8 mouse cellular contexts compared by ENCODE assay signal in the genomic region with DNA sequence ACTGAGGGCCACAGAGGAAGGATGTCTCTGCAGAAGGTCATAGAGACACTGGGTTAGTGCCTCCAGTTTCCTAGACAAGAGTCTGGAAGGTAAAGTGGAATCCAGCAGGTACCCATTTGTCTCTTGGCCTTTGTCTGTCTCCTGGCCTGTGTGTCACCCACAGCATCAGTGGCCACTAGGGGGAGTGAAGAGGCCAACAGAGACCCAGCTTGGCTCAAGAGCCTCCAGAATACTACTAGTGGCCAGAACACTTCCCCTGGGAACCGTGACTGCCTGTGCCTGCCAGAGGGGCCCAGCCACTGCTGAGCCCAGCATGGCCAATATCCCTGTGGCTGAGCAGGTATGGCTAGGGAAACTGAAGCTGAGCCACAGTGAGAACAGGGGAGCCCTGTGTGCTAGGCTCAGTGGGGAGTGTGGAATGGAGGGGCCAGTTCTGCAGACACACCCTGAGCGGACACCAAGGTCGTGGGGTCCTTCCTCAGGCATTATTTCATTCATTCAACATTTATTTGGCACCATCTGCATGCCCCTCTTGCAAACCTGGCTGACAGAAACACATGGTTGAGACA. TPM values are rescaled to one million over a fixed set of nuclear protein-coding genes. Genes with fewer than 3 reads are reported as not detected.
DNase-seq lines count a peak whose midpoint lies in the region; ATAC-seq and TF ChIP-seq lines count a peak whose summit lies in the region.

No protein-coding gene starts in this region.

- TF ChIP-seq POLR2A in liver, adult 2 months (IDR thresholded peaks at IDR 0.05; ENCODE audit: extremely low read depth, insufficient read depth, low read length), result no peak

- H3K27me3 ChIP-seq in embryonic facial prominence, embryonic 13.5 days, result peaks cover 3% of the 10 kb centered on the region; the same call in 1 of the 2 replicates
- H3K27me3 ChIP-seq in heart, embryonic 11.5 days (ENCODE audit: control insufficient read depth, insufficient read depth, low read length), result no peaks in the 10 kb centered on the region; the same call in 1 of the 2 replicates
- no peaks in the 10 kb centered on the region for H3K27me3 ChIP-seq in kidney, embryonic 14.5 days (ENCODE audit: control insufficient read depth, insufficient read depth, low read length)
- no peaks in the 10 kb centered on the region for H3K27me3 ChIP-seq in liver, adult 2 months (ENCODE audit: control insufficient read depth, insufficient read depth, low read length)

- no peak for ATAC-seq in embryonic facial prominence, embryonic 13.5 days (ENCODE audit: insufficient number of reproducible peaks, insufficient read depth, low FRiP score, low TSS enrichment, low read depth)
- ATAC-seq in heart, embryonic 11.5 days (replicated peaks; ENCODE audit: insufficient number of reproducible peaks, low FRiP score, low TSS enrichment), result 0 out of 2 replicates have a peak, but pooled peaks have one; percentile 53
- peak; percentile 84 for ATAC-seq in kidney, embryonic 14.5 days (ENCODE audit: low FRiP score, low TSS enrichment)

- no peak overlapping the region for H3K4me2 ChIP-seq in embryonic facial prominence, embryonic 13.5 days
- H3K4me2 ChIP-seq in heart, embryonic 11.5 days, result no peak overlapping the region
- H3K4me2 ChIP-seq in kidney, embryonic 14.5 days (replicated peaks; ENCODE audit: low read depth, low read length), result no peak overlapping the region

- 0 out of 2 replicates have a peak overlapping the region, but pooled peaks have one; percentile 40 for H3K9ac ChIP-seq in embryonic facial prominence, embryonic 13.5 days
- H3K9ac ChIP-seq in heart, embryonic 11.5 days (ENCODE audit: low read depth, low read length), result no peak overlapping the region
- H3K9ac ChIP-seq in kidney, embryonic 14.5 days (ENCODE audit: low read depth, low read length), result no peak overlapping the region
- no peak overlapping the region for H3K9ac ChIP-seq in liver, adult 2 months (ENCODE audit: low read depth, low read length)

- H3K4me1 ChIP-seq in embryonic facial prominence, embryonic 13.5 days, result 0 out of 2 replicates have a peak, but pooled peaks cover 4% of the 10 kb centered on the region
- no peaks in the 10 kb centered on the region for H3K4me1 ChIP-seq in heart, embryonic 11.5 days (ENCODE audit: control insufficient read depth, insufficient read depth, low read length)
- H3K4me1 ChIP-seq in kidney, embryonic 14.5 days (ENCODE audit: control insufficient read depth, insufficient read depth, low read length), result peaks cover 8% of the 10 kb centered on the region; the same call in 1 of the 2 replicates
- H3K4me1 ChIP-seq in liver, adult 2 months (ENCODE audit: control insufficient read depth, insufficient read depth, low read length), result no peaks in the 10 kb centered on the region

- WGBS in embryonic facial prominence, embryonic 13.5 days, result 48% methylated on average over 3 of the region's 3 CpGs
- 63% methylated on average over 3 of the region's 3 CpGs for WGBS in heart, embryonic 11.5 days (ENCODE audit: insufficient replicate concordance)
- 45% methylated on average over 3 of the region's 3 CpGs for WGBS in kidney, embryonic 14.5 days
- 46% methylated on average over 3 of the region's 3 CpGs for WGBS in liver, adult 2 months

- no peak overlapping the region for H3K4me3 ChIP-seq in embryonic facial prominence, embryonic 13.5 days
- no peak overlapping the region for H3K4me3 ChIP-seq in heart, embryonic 11.5 days (ENCODE audit: low read depth, low read length)
- H3K4me3 ChIP-seq in kidney, embryonic 14.5 days (ENCODE audit: low read length), result no peak overlapping the region
- H3K4me3 ChIP-seq in liver, adult 2 months (ENCODE audit: insufficient read depth, low read depth, low read length), result no peak overlapping the region

- H3K79me2 ChIP-seq in liver, adult 2 months (ENCODE audit: control insufficient read depth, insufficient read depth, low read length), result no peaks in the 10 kb centered on the region

- no peak overlapping the region for H3K27ac ChIP-seq in embryonic facial prominence, embryonic 13.5 days
- H3K27ac ChIP-seq in heart, embryonic 11.5 days (ENCODE audit: low read depth, low read length), result no peak overlapping the region
- H3K27ac ChIP-seq in kidney, embryonic 14.5 days (ENCODE audit: low read depth, low read length), result no peak overlapping the region
- no peak overlapping the region for H3K27ac ChIP-seq in liver, adult 2 months (replicated peaks; ENCODE audit: insufficient read depth, low read depth, low read length)

- peak; percentile 95 for TF ChIP-seq CTCF in liver, adult 2 months (IDR thresholded peaks at IDR 0.05; ENCODE audit: low read depth, low read length)

- no peaks in the 10 kb centered on the region for H3K36me3 ChIP-seq in embryonic facial prominence, embryonic 13.5 days
- no peaks in the 10 kb centered on the region for H3K36me3 ChIP-seq in heart, embryonic 11.5 days (ENCODE audit: control insufficient read depth, insufficient read depth, low read length)
- H3K36me3 ChIP-seq in kidney, embryonic 14.5 days (ENCODE audit: control insufficient read depth, insufficient read depth, low read length), result no peaks in the 10 kb centered on the region
- no peaks in the 10 kb centered on the region for H3K36me3 ChIP-seq in liver, adult 2 months (ENCODE audit: control insufficient read depth, insufficient read depth, low read length)

- peak; percentile 85 to 86 for DNase-seq in B cell, adult 2 months
- DNase-seq in adrenal gland, postnatal 25 days, result peak; percentile 73
- DNase-seq in liver, adult 2 months (ENCODE audit: extremely low read depth, low read depth, low spot score), result peak; percentile 68
- DNase-seq in naive thymus-derived CD4-positive, alpha-beta T cell, adult 2 months (ENCODE audit: low read depth), result peak; percentile 90
- DNase-seq in spleen, postnatal 4 days (ENCODE audit: low spot score in 2 of 2), result peak; percentile 79 to 89

- H3K9me3 ChIP-seq in embryonic facial prominence, embryonic 13.5 days, result no peaks in the 10 kb centered on the region
- no peaks in the 10 kb centered on the region for H3K9me3 ChIP-seq in heart, embryonic 11.5 days (replicated peaks; ENCODE audit: control insufficient read depth, low read length)
- H3K9me3 ChIP-seq in kidney, embryonic 14.5 days (ENCODE audit: control insufficient read depth, low read length), result no peaks in the 10 kb centered on the region

RNA-seq across cellular contexts. Expression of a gene that starts 20.2 kb away (rescaled TPM):
- total RNA-seq in adrenal gland, postnatal 25 days (2021), result 2.7 and 5.2 TPM in 2 replicates
- 26.8 and 38.8 TPM in 2 replicates for polyA plus RNA-seq in embryonic facial prominence, embryonic 13.5 days (2015; fragmentation: Nextera tagmentation; extraction: Ambion mirVana)
- 13.9 and 14.8 TPM in 2 replicates for polyA plus RNA-seq in heart, embryonic 11.5 days (2014; fragmentation: Nextera tagmentation; extraction: Ambion mirVana)
- polyA plus RNA-seq in kidney, embryonic 14.5 days (2014; fragmentation: Nextera tagmentation; extraction: Ambion mirVana), result 15.4 and 17.3 TPM in 2 replicates
- total RNA-seq in liver, adult 2 months (2014; rRNA removed), result under 0.01 and 0.07 TPM in 2 replicates
- polyA plus RNA-seq in liver, adult 2 months (2012; rRNA removed), result 0.26 TPM in 2 replicates

RNA-seq across cellular contexts. Expression of a gene that starts 26.7 kb away (rescaled TPM):
- total RNA-seq in adrenal gland, postnatal 25 days (2021), result 23.4 and 37.9 TPM in 2 replicates
- 96.1 and 97.6 TPM in 2 replicates for polyA plus RNA-seq in embryonic facial prominence, embryonic 13.5 days (2015; fragmentation: Nextera tagmentation; extraction: Ambion mirVana)
- polyA plus RNA-seq in heart, embryonic 11.5 days (2014; fragmentation: Nextera tagmentation; extraction: Ambion mirVana), result 34.6 and 38.2 TPM in 2 replicates
- 64.4 and 65.1 TPM in 2 replicates for polyA plus RNA-seq in kidney, embryonic 14.5 days (2014; fragmentation: Nextera tagmentation; extraction: Ambion mirVana)
- total RNA-seq in liver, adult 2 months (2014; rRNA removed), result 7.1 and 8.7 TPM in 2 replicates
- 8.4 and 10.1 TPM in 2 replicates for polyA plus RNA-seq in liver, adult 2 months (2012; rRNA removed)

RNA-seq across cellular contexts. Expression of a gene that starts 26.8 kb away (rescaled TPM):
- 15.6 and 16.7 TPM in 2 replicates for total RNA-seq in adrenal gland, postnatal 25 days (2021)
- 11.0 and 11.6 TPM in 2 replicates for polyA plus RNA-seq in embryonic facial prominence, embryonic 13.5 days (2015; fragmentation: Nextera tagmentation; extraction: Ambion mirVana)
- 9.6 and 12.4 TPM in 2 replicates for polyA plus RNA-seq in heart, embryonic 11.5 days (2014; fragmentation: Nextera tagmentation; extraction: Ambion mirVana)
- 10.3 and 12.1 TPM in 2 replicates for polyA plus RNA-seq in kidney, embryonic 14.5 days (2014; fragmentation: Nextera tagmentation; extraction: Ambion mirVana)
- total RNA-seq in liver, adult 2 months (2014; rRNA removed), result 5.1 and 7.7 TPM in 2 replicates
- 10.0 and 10.4 TPM in 2 replicates for polyA plus RNA-seq in liver, adult 2 months (2012; rRNA removed)

RNA-seq across cellular contexts. Expression of a gene that starts 33.7 kb away (rescaled TPM):
- 49.9 and 142 TPM in 2 replicates for total RNA-seq in adrenal gland, postnatal 25 days (2021)
- polyA plus RNA-seq in embryonic facial prominence, embryonic 13.5 days (2015; fragmentation: Nextera tagmentation; extraction: Ambion mirVana), result 142 and 162 TPM in 2 replicates
- 49.1 and 52.7 TPM in 2 replicates for polyA plus RNA-seq in heart, embryonic 11.5 days (2014; fragmentation: Nextera tagmentation; extraction: Ambion mirVana)
- 80.0 and 104 TPM in 2 replicates for polyA plus RNA-seq in kidney, embryonic 14.5 days (2014; fragmentation: Nextera tagmentation; extraction: Ambion mirVana)
- total RNA-seq in liver, adult 2 months (2014; rRNA removed), result 19.5 and 25.9 TPM in 2 replicates
- polyA plus RNA-seq in liver, adult 2 months (2012; rRNA removed), result 31.8 and 37.0 TPM in 2 replicates

RNA-seq across cellular contexts. Expression of a gene that starts 49.4 kb away (rescaled TPM):
- 238 and 243 TPM in 2 replicates for total RNA-seq in adrenal gland, postnatal 25 days (2021)
- polyA plus RNA-seq in embryonic facial prominence, embryonic 13.5 days (2015; fragmentation: Nextera tagmentation; extraction: Ambion mirVana), result 266 and 299 TPM in 2 replicates
- 499 and 501 TPM in 2 replicates for polyA plus RNA-seq in heart, embryonic 11.5 days (2014; fragmentation: Nextera tagmentation; extraction: Ambion mirVana)
- polyA plus RNA-seq in kidney, embryonic 14.5 days (2014; fragmentation: Nextera tagmentation; extraction: Ambion mirVana), result 382 and 390 TPM in 2 replicates
- total RNA-seq in liver, adult 2 months (2014; rRNA removed), result 165 and 186 TPM in 2 replicates
- polyA plus RNA-seq in liver, adult 2 months (2012; rRNA removed), result 551 and 560 TPM in 2 replicates

Comparison
In these comparisons a context has a peak if more than half of its experiments do, and no peak if none do; other contexts are left out.
1. RNA of a gene that starts 20.2 kb away (polyA plus RNA-seq): 26.8 to 38.8 TPM in embryonic facial prominence, embryonic 13.5 days, 15.4 to 17.3 TPM in kidney, embryonic 14.5 days and 13.9 to 14.8 TPM in heart, embryonic 11.5 days; 0.26 TPM in liver, adult 2 months; every median in the first group is over 10 times any median in the second.
2. Peak in every context shown above with its lines, with median percentiles within 50 percentile points of each other: DNase-seq.